Mouse (Mus musculus) left cerebral cortex, postnatal 25 days (tissue): ENCODE measurements around the gene Vmn2r45. TPM values are rescaled to one million over a fixed set of nuclear protein-coding genes. Genes with fewer than 3 reads are reported as not detected.
"Not testable (repeated sequence)": the region's sequence is repeated elsewhere in the genome, so short reads cannot be mapped to it uniquely, and the experiment has no call there.

Experiments
- DNase-seq, 2 experiments: peaks; one replicate each; pipeline ENCODE4 v3.0.0; 2022; ENCODE audit warnings: low spot score in 2 of 2, mixed read lengths in 1 of 2
- intact Hi-C: fragments of 180-260 bp; cut with DNase I; formaldehyde crosslinking; loops from one replicate; pipeline ENCODE4 v1.15.1; 2025
- total RNA-seq, 2 experiments: library from RNA; stranded (reverse); gene quantifications; 2 replicates each; pipeline ENCODE4 v1.2.3; 2021

The Vmn2r45 gene
- not detected for total RNA-seq

GRCm38 (mm10) chr7:8488975-8489374 is at the start of gene Vmn2r45:
Gene Vmn2r45, minus strand, starts transcription at chr7:8489075.
- DNase-seq = not testable (repeated sequence)

More at GRCm38 (mm10) chr7:8488975-8489374, at the start of gene Vmn2r45:
- intact Hi-C loops = not testable (repeated sequence)

Other genes starting within 250 kb of the Vmn2r45 start
- gene Vmn2r43, start 228.5 kb downstream of the Vmn2r45 start, total RNA-seq = not detected
- not detected for gene Vmn2r44, start 105.7 kb downstream of the Vmn2r45 start, total RNA-seq